Mouse (Mus musculus) large intestine, adult 2 months (tissue): ENCODE measurements around the gene Rhoq. TPM values are rescaled to one million over a fixed set of nuclear protein-coding genes. Genes with fewer than 3 reads are reported as not detected.

Experiments
- DNase-seq: peaks from one replicate; pipeline ENCODE4 v3.0.0-alpha.2; 2012; ENCODE audit warnings: low read depth, low spot score
- WGBS: fragments of 180-500 bp; shearing (Covaris S2); methylation state at CpG from one replicate; pipeline ENCODE4 v1.1.7; 2018; 5-methylcytosine and 5-hydroxymethylcytosine counted together
- polyA plus RNA-seq: library from polyadenylated mRNA; depleted of rRNA; stranded (reverse); fragments of >200 nt; gene quantifications from 2 replicates; pipeline ENCODE4 v1.2.3, GENCODE M21; 2012; rRNA removed

Gene Rhoq
- polyA plus RNA-seq, result 13.9 and 20.5 TPM in 2 replicates

- 1% methylated on average over 81 of the region's 86 CpGs for WGBS
- DNase-seq, result peak; percentile 58
These were observed at the start of gene Rhoq for GRCm38 (mm10) chr17:86962894-86963585. Rhoq (plus strand) TSS chr17:86963082.

GRCm38 (mm10) chr17:86915540-86915939 is 47.3 kb upstream of the Rhoq start:
- WGBS, result 76% methylated on average over 4 of the region's 4 CpGs
- no peak for DNase-seq

GRCm38 (mm10) chr17:86917048-86917447 is 45.8 kb upstream of the Rhoq start, which contains the start of gene Tmem247:
Tmem247 (plus strand) TSS chr17:86917348.
- WGBS, result 78% methylated on average over 10 of the region's 10 CpGs
- DNase-seq, result no peak

- WGBS, result 49% methylated on average over 6 of the region's 6 CpGs
- no peak for DNase-seq
These were observed 44.1 kb upstream of the Rhoq start for GRCm38 (mm10) chr17:86918786-86919185.

- 45% methylated on average over 11 of the region's 11 CpGs for WGBS
- DNase-seq, result no peak
These were observed 43.2 kb upstream of the Rhoq start for GRCm38 (mm10) chr17:86919729-86920128.

- 68% methylated on average over 3 of the region's 3 CpGs for WGBS
- no peak for DNase-seq
These were observed 38.2 kb upstream of the Rhoq start for GRCm38 (mm10) chr17:86924679-86925078.

GRCm38 (mm10) chr17:86926836-86927235 is 36.0 kb upstream of the Rhoq start:
- no peak for DNase-seq
- WGBS, result 81% methylated on average over 3 of the region's 3 CpGs

- no peak for DNase-seq
- 43% methylated on average over 6 of the region's 6 CpGs for WGBS
These were observed 33.5 kb upstream of the Rhoq start for GRCm38 (mm10) chr17:86929355-86929754.

GRCm38 (mm10) chr17:86929981-86930380 is 32.9 kb upstream of the Rhoq start:
- no peak for DNase-seq

GRCm38 (mm10) chr17:86932896-86933295 is 30.0 kb upstream of the Rhoq start:
- DNase-seq, result no peak
- WGBS, result 65% methylated on average over 5 of the region's 5 CpGs

- peak; percentile 54 for DNase-seq
- 14% methylated on average over 2 of the region's 2 CpGs for WGBS
These were observed 25.8 kb upstream of the Rhoq start for GRCm38 (mm10) chr17:86937064-86937463.

- DNase-seq, result peak; percentile 73
- WGBS, result under 1% methylated on average over 20 of the region's 20 CpGs
These were observed 25.3 kb upstream of the Rhoq start for GRCm38 (mm10) chr17:86937497-86938155.

- DNase-seq, result no peak
- 80% methylated on average over 7 of the region's 7 CpGs for WGBS
These were observed 24.2 kb upstream of the Rhoq start for GRCm38 (mm10) chr17:86938683-86939082.

GRCm38 (mm10) chr17:86942112-86942511 is 20.8 kb upstream of the Rhoq start:
- 88% methylated on average over 6 of the region's 6 CpGs for WGBS
- DNase-seq, result no peak

GRCm38 (mm10) chr17:86943158-86943557 is 19.7 kb upstream of the Rhoq start:
- DNase-seq, result no peak
- 58% methylated on average over 6 of the region's 6 CpGs for WGBS

GRCm38 (mm10) chr17:86946078-86946477 is 16.8 kb upstream of the Rhoq start:
- no peak for DNase-seq
- WGBS, result 46% methylated on average over 4 of the region's 4 CpGs

GRCm38 (mm10) chr17:86947840-86948796 is 14.8 kb upstream of the Rhoq start, which contains the start of gene Atp6v1e2:
Atp6v1e2 (minus strand) TSS chr17:86947897.
- 87% methylated on average over 28 of the region's 28 CpGs for WGBS
- DNase-seq, result no peak

- DNase-seq, result no peak
- WGBS, result 75% methylated on average over 6 of the region's 6 CpGs
These were observed 14.1 kb upstream of the Rhoq start for GRCm38 (mm10) chr17:86948801-86949200.

GRCm38 (mm10) chr17:86957239-86957638 is 5.6 kb upstream of the Rhoq start:
- DNase-seq, result no peak
- 88% methylated on average over 5 of the region's 5 CpGs for WGBS

GRCm38 (mm10) chr17:86957968-86958367 is 4.9 kb upstream of the Rhoq start:
- WGBS, result 49% methylated on average over 14 of the region's 14 CpGs
- no peak for DNase-seq
